Mouse (Mus musculus) naive thymus-derived CD4-positive, alpha-beta T cell, adult 2 months (primary cell): ENCODE data around the gene Gas2l1.
"Not testable (repeated sequence)": the region's sequence is repeated elsewhere in the genome, so short reads cannot be mapped to it uniquely, and the experiment has no call there.

Source experiments
- DNase-seq: peaks from one replicate; pipeline ENCODE4 v3.0.0-alpha.2; 2011; ENCODE audit warnings: low read depth

Gas2l1 gene

DNA sequence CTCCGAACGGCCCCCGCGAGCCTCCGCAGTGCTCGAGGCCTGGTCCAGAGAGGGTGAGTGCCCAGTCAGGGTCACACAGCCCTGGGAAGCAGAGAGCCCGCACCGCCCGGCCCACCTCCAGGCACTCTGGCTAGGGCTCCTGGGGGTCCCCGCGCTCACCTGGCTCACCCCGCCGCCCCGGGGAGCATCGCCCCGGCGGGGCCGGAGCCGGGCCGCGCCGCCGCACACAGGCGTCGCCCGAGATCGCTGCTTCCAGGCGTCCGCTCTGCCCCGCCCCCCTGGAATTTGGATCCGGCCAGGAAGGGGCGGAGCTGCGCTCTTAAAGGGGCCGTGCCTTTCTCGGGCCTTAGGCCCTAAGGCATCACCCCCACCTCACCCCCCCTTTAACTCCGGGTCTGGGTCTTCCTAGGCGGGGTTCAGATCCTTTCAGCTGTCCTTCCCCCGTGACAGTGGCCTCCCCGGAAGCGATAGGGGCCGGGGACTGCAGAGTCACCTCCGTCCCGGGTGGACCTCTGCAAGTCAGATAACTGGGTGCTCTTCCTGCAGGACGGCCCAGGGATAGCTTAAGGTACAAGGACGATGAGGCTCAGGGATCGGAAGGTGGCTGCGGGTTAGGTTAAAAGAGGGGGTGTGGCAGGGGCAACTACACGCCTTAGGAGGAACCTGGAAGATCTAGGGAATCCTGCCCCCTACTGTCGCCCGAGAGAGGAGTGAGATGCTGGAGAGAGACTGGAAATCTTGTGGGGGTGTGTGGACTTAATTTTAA, at the start of gene Gas2l1:
Gene Gas2l1 (minus strand): TSS at position 272 of the 766 bp plus-strand sequence.
- DNase-seq: peak; percentile 63

DNA sequence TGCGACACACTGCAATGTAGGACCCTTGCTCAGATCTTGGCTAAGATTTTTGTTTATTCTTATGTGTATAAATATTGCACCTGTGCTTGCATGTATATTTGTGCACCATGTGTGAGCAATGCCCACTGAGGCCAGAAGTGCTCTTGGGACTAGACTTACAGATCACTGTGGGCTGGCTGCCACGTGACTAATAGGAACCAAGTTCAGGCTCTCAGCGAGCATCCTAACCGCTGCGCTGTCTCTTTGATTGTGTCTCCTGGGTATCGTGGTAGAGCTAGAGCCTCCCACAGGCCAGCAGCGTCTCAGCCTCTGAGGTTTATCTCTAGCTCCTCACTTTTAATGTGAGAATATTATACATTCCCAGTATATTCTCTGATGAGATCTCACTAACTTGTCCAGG, 48.5 kb upstream of the Gas2l1 start:
- no peak for DNase-seq

DNA sequence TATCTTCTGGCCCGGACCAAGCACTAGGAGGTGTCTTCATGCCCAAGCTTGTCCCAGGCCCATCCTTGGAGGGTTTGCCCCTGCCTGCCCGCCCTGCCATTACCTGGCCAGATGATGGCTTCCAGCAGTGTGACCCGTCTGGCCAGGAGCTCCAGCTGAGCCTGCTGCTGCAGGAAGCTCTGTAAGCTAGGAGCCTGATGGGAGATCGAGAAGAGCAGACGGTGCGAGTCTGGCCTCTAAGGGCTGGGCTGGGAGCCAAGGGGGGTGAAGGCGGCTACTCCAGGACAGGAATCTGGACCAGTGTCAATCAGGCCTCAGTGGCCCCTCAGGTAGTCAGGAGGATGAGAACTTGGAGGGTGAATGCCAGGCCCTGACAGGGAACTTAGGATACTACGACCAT, 44.3 kb upstream of the Gas2l1 start:
- DNase-seq: no peak

DNA sequence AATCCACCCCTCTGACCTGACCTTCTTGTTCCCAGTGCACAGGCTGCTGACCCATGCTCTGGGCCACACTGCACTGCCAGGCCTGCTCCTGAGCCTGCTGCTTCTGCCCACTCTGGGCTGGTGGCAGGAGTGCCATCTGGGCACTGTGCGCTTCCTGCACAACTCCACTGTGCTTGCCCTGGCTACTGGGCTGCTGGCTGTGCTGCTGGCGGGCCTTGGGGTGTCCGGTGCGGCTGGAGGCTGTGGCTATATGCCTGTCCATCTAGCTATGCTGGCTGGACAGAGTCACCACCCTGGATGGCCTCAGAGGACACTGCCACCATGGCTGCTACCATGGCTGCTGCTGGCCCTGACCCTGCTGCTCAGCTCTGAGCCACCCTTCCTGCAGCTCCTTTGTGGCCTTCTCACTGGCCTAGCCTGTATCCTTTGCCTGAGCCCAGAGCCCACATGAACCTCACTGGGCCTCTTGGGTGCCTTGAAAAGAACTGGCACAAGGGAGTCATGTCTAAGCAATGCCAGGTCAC, 38.9 kb upstream of the Gas2l1 start:
- DNase-seq: no peak

DNA sequence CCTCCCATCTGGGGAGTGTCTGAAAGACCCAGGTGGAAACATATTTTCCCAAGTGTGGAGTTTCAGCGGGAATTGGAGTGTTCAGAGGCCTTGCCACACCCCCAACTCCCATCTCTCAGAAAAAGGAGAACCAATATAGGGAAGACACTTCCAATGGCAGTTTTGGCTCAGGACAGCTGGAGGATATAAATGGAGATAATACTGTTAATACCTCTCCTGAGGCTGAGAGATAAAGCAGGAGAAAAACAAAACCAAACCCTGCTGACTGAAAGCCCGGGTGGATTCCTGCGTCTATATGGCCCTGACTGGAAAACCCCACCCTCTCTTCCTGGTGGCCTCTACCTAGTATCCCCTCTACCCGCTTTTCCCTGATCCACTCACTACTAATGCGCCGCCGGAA, 37.3 kb upstream of the Gas2l1 start:
- DNase-seq: no peak

DNA sequence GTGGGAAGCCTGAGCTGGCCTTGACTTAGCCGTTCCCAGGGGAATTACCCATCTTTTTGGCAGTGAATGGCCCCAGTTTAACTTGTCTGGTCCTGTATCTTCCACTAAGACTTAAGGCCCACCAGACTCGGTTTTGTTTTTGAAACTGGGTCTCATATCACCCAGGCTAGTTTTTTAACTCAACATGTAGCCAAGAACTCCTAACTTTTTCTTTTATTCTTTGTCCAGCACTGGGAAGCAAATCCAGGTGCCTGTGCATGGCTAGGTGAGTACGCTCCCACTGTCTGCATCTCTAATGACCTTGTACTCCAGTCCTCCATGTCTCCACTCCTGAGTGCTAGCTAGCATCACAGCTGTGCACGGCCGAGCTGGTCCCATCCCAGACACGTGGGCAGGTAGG, 36.5 kb upstream of the Gas2l1 start:
- no peak for DNase-seq

DNA sequence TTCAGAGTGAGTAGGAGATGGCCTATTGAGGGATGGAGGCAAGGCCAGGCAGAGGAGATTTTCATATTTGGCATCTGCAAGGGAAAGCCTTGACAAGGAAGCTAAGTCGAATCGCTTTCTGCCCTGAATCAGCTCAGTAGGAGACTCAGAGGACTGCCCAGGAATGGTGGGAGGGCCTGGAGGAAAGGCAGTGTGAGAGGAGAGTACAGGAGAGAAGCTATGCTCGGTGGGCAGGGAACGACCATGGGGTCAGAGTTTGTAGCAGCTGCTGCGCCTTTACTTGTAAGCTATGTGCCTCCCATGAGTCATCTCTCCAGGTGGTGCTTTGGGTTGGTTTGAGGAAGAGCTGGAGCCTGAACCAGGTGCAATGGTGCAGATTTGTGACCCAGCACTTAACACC, 35.7 kb upstream of the Gas2l1 start:
- no peak for DNase-seq

DNA sequence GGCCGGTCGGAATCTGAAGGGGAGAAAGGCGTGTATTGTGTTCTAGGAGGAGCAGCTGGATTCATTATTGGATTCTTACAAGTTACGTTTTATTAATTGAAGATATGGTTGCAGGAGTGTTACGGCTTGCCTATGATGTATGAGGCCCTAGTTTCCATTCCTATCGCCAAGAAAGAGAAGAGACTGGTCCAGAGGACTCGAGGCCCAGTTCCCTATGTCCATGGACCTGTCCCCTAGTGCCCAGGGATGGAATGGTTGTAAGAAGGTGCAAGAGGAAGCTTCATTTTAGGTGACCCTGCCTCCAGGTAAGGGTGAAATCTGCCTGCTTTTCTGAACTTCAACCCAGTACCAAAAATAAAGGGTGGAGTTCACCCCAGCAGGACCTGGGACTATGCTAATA, 35.2 kb upstream of the Gas2l1 start:
- DNase-seq: no peak

DNA sequence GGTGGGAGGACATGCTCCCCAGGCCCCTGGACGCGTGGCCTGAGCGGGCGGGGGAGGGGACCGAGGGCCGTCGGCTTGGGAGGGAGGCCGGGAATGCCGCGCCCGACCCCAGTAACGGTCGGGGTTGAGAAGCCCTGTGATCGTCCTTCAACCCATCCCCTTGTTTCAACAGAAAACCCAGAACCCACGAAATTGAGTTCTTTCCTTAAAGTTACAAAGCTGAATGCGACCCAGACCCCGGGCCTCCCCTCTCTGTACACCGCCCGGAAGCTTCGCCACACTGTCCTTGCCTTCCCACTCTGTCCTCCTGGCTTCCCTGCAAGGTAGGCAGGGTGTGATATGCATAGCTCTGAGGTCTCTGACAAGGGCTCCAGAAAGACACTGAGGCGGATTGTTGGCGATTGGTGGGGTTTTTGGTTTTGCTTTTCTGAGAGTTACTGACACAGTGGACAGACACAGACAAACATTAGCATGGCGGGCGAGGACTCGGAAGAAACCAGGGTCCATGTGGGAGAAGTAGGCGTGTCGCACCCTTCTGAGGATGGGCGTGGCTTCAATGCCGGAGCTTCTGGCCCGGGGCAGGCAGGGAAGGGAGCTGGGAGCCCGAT, 34.6 kb upstream of the Gas2l1 start:
- peak; percentile 75 for DNase-seq

DNA sequence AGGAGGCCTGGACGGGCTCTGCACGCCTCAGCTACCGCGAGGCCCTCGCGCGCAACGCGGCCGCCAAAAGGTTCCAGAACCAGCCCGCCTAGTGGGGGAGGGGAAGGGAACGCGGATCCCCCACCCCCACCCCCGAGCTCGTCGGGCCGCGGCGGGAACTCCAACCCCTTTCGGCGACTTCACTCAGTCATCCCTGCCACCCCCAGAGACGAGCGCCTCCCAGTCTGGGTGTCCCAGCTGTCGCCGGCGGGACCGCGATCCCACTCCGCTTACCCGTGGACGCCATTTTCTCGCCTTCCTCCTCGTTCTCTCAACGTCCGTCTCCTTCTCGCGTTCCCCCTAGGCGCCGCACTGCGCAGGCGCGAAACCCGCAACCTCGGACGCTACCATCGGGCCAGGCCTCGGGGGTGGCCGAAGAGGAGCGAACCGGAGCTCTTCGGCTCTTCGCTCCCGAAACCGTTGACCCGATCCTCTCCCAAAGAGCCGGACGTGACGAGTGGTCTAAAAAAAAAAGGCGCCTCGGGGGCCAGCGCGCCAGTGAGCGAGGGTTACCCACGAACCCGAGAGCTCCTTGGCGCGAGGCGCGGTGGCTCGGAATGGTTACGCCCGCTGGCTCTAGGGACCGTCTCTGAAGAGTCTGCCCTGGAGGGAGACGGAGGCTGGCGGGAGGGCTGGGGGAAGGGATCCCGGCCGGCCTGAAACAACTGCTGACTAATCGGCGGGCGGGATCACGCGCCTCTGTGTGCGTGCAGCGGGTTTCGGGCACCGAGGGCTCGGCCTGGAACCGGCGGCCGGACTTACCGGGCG, 33.8 kb upstream of the Gas2l1 start, which contains the start of the genes Rhbdd3 and Ewsr1:
Gene Rhbdd3 (plus strand): TSS at position 191 of the 807 bp plus-strand sequence.
Gene Ewsr1 (minus strand): TSS at position 531 of the 807 bp plus-strand sequence.
- peak; percentile 100 for DNase-seq

DNA sequence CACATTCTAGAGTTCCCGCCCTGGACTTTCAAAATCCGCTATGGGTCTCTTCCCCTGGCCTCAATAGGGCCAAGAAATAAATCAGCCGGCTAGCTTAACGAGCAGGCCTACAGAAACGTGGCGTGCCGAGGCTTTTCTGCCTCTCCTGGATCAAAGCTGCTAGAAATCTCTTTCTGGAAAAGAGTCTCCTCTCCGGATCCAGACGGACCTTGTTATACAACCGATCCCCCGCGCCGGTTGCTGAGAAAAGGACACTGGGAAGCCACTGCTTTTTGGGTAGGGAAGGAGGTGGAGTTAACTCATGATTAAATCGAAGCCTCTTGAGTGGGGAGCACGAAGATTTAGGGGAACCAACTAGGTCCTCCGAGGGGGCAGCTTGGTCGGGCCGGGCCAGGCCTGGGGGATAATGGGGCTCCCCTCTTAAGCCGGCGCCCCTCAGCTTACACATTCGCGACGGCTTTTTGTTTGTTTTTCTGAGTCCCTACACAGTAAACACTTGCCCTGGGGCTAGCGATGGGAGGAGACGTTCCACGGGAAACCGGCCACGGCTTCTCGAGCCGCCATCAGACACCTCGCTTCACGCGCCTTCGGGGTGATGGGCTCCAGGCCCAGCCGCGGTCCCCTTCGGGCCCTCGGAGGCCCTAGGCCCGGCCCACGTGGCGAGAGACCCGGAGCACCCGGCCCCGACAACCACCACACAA, 33.1 kb upstream of the Gas2l1 start:
- no peak for DNase-seq

DNA sequence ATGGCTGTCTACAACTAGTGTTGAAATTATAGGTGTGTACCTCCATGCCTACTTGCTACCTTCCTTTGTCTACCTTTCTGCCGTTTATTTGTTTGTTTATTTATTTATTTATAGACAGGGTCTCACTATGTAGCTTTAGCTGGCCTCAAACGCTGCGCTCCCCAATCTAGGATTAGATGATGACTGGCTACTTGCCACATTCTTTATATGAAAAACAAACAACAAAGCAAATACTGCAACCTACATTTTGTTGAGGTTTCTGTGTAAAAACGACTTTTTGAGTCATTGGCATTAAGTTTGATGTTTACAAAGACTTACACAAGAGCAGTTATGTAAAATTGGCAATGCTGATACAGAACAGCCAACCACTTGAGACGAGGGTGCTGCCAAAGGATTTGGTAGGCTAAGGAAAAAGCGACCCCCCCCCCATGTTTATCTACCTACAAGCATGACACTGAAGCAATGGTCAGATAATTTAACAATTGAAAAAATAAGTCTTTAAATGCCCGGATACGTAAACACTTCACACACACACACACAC, 31.4 kb upstream of the Gas2l1 start:
- no peak for DNase-seq

DNA sequence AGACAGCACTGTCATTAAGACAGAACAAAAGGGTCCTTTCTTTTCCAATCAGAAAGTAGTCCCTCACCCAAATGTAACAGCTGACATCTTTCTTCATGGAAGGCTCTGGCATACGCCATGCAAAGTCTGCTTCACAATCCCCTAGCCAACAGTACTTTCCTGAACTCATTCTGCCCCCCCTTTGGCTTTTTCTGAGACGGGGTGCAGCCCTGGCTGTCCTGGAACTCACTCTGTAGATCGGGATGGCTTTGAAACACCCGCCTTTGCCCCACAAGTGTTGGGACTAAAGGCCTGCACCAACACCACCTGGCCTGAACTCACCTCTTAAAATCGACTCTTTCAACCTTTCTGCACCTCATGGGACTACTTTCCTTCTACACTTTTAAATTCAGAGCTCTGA, 30.8 kb upstream of the Gas2l1 start:
- DNase-seq: no peak

DNA sequence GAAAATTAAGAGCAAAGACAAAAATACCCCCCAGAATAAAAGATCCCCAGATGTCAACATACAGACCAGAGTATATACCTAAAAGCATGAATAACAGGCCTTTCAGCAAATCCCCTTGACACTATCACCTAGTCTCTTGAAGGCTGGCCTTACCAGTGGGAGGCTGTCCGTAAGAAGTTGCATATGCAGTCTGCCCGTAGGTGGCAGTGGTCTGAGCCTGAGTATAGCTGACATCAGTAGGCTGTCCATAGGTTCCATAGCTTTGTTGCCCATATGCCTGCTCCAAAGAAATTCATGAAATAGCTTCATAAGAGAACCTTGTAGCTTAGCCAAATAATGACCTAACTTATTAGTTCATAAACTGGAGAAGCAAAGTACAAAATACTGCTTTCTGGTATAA, 26.6 kb upstream of the Gas2l1 start:
- no peak for DNase-seq

DNA sequence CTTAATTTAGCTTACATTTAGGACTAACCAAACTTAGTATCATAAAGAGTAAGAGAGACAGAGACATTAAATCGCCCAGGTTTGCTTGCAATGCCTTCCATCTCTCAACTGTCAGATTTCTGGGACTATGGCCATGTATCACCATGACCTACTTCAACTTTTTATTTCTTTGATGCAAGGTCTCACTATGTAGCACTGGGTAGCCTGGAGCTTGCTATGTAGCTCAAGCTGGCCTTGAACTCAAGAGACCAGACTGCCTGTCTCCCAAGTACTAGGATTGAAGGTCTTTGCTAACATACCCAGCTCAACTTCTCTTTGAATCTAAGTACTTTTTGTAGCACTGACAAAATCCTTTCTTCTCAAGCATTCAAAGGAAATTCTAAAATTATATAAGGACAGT, 24.0 kb upstream of the Gas2l1 start:
- no peak for DNase-seq

DNA sequence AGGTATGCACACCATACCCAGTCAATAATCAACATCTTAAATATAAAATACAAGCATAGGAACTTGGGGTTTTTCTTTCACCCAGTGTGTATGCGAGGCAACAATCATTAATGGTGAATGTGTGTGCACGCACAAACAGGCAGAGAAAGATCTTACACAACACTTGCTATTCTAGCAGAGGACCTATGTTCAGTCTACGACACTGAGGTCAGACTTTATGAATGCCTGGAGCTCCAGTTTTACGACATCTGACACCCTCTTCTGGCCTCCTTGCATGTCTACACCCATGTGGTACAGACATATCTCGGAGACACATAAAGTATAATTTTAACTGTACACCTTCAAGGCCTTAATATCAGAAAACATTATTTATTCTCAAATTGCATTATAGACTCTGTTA, 11.7 kb upstream of the Gas2l1 start:
- DNase-seq: not testable (repeated sequence)

DNA sequence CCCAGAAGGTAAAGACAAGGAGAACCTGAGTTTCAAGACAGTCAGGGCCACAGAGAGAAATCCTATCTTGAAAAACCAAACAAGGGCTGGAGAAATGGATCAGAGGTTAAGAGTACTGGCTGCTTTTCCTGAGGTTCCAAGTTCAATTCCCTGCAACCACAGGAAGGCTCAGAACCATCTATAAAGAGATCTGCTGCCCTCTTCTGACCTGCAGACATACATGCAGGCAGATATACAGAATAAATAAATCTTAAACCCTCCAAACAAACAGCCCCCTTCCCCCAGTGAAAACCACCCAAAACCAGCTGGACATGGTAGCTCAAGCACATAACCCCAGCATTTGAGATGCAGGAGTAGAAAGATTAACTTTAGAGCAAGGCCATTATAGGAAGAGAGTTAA, 10.6 kb upstream of the Gas2l1 start:
- DNase-seq: no peak

DNA sequence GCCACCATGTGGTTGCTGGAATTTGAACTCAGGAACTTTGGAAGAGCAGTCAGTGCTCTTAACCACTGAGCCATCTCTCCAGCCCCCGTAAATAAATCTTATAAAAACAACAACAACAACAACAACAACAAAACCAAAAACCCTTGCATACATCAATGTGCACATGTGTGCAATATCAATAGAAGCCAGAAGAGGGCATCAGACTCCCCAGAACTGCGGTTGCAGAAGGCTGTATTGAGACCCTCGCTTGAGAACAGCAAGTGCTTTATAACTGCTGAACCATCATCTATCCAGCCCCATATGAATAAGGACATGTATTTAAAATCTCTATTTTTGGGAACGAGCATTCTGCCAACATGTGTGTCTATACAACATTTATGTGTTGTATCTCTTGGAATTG, 9.8 kb upstream of the Gas2l1 start:
- DNase-seq: peak; percentile 56

DNA sequence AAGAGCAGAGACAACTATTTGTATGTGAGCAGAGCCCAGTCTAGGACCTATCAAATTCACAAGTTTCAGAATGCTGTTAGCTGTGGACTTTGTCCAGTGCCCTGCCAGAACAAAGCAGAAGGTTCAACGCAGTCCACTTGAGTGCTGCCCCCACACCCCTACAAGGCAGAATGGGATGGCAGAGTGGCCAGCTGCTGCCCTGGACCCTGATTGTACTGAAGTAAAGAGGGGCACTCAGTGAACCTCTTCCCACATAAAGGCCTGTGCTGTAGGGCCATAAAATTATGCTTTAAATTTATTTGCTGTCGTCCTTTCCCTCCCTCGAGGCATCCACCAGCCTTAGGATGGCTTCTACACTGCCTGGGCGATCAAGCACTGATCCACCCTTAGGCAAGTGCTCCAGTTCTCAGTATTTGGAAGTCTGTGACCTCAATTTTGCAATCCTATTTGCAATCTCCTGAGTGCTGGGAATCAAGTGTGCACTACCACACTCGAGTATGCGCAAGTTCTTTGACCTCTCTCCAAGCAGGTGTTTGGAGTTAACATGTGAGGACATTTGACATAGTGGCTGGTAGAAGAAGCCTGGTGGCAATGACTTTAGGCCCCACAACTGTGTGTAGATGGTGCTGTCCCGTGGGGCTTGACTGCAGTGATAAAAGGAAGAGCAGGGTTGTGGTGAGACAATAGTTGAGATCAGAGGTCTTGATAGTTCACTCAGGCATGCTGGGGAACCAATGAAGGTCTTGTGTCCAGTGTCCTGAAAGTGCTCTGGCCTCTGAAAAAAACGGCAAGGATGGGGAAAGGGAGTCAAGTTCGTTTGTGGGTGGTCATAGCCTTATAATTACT, 3.2 kb upstream of the Gas2l1 start:
- DNase-seq: no peak

DNA sequence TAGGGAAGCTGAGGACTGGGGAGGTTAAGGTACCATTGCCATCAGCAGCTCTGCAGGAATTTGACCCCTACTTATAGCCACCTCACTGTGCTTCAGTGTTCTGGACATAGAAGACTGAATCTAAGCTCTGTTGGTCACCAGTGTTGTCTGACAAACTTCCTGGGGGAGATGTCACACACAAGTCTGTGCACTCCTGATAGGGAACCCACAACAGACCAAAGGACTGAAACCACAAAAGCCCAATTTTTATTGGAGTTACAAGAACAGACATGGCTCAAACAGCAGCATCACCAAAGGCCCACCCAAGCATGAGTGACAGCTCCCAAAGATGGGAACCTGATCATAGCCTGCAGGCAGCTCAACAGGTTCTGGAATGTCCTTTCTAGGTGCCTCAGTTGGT, 1.9 kb upstream of the Gas2l1 start:
- DNase-seq: no peak
